Mouse (Mus musculus) cortical plate, adult 2 months (tissue): Measurements from ENCODE around the gene Tmem150c.

Experiments used
- CTCF ChIP-seq: fragments of 200-500 bp; IDR thresholded peaks from 2 replicates; pipeline ENCODE4 v1.5.1; 2011; ENCODE audit warnings: mild to moderate bottlenecking, control low read depth, low read length; ENCODE audit not compliant: insufficient read depth; ENCODE audit errors: extremely low read depth
- POLR2A ChIP-seq: fragments of 200-500 bp; IDR thresholded peaks from 2 replicates; pipeline ENCODE4 v1.6.1; 2011; ENCODE audit warnings: mild to moderate bottlenecking, low read length, control low read depth; ENCODE audit not compliant: insufficient read depth; ENCODE audit errors: extremely low read depth

GRCm38 (mm10) chr5:100096955-100097354, 62.7 kb downstream of the Tmem150c start:
- TF ChIP-seq POLR2A: no peak
- TF ChIP-seq CTCF: no peak
